Mouse (Mus musculus) megakaryocyte-erythroid progenitor cell, adult 5-6 weeks (primary cell): ENCODE results near the gene Kcnip1. TPM values are rescaled to one million over a fixed set of nuclear protein-coding genes. Genes with fewer than 3 reads are reported as not detected.

Experiments
- ATAC-seq: replicated peaks from 2 replicates; pipeline ENCODE4 v1.8.0; 2016; ENCODE audit warnings: mild to moderate bottlenecking, inconsistent platforms; ENCODE audit not compliant: severe bottlenecking, poor library complexity, low FRiP score, low TSS enrichment
- total RNA-seq, 2 experiments: library from RNA; stranded (forward) in 1 of 2; stranded (reverse) in 1 of 2; fragments of 200-1000, 215-1000 nt in 1 of 2; fragments of >200 nt in 1 of 2; fragmentation: Nextera tagmentation in 1 of 2; gene quantifications; 2 replicates each; pipeline ENCODE4 v1.2.3; 2014 to 2017

Kcnip1 gene
- total RNA-seq, 2 experiments from 2014 or later = not detected

- ATAC-seq = no peak
Observed at GRCm38 (mm10) chr11:33649358-33649757, 343.6 kb downstream of the Kcnip1 start.

DNA sequence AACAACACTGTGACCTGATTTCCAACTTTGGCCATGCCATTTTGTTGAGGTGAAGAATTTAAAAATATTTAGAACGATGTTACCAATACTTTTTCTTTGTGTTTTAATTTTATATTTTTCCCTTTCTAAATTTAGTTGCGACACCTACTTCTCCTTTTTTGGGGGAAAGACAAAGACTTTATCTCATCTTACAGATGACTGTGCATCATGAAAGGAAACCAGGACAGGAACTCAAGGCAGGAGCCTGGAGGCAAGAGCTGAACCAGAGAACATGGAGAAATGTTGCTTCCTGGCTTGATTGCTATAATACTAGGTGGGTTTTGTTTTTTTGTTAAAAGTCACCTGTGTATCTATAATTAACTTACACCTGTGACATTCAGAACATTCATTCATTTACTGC lies 355.8 kb downstream of the Kcnip1 start:
- no peak for ATAC-seq

DNA sequence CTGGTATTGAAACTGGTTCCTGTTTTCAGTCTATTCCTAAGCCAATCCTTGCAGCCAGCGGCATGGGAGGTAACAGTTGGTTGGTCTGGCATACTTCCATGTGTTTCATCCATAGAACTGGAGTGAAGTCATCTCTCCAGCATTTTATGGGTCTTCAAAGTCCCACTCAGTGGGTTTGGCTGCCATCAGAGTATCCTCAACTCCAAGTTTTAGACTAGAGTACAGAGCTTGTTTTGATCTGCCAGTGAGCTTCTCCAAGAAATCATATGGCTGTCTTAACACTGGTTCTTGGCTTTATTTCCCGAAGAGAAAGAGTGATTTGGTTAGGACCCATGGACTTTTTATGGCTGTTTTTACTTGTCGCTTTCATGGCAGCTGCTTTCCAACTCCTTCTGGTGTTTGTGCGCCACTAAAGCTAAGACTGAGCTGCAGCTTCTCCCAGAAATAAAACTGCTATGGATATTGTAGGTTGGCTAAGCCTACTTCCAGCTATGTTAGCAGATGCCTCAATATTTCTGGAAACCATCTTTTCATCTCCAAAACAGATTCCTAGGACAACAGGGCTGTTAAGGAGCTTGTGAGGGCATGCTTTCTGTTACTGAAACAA lies 365.7 kb downstream of the Kcnip1 start:
- no peak for ATAC-seq

DNA sequence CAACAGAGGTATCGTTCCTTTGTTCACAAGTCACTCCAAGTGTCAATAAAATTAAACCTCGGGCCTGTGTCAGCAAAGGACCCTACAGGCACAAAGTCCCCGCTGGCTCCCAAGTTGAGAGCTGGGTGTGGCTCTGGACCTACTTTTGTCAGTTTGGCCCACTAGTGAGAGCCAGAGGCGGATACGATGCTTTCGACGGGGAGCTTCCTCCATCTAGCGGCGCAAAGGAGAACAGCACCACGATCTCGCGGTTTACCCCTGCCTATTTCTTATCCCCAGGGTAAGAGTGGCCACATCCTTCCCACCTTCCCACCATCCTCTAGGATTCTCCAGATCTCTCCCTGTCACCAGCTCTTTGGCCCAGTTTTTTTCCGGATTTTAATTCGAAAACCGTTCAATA lies 378.7 kb downstream of the Kcnip1 start:
- ATAC-seq = peak; percentile 84

GRCm38 (mm10) chr11:33607784-33608183 lies 385.2 kb downstream of the Kcnip1 start:
- ATAC-seq = no peak

DNA sequence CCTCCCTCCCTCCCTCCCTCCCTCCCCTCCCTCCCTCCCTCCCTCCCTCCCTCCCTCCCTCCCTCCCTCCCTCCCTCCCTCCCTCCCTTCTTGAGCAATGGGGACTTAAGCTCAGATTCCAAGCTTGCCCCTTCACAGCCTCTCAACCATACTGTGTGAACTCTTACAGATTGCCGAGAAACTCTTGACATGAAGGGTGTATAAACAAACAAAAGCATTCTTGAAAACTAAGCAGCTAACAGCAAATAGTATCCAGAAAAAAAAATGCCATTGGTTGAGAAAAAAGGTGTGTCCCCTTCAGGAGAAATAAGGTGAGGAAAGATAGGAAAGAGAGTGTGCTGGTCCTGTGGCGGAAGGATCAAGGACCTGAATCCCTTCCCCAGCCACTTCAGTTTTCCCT lies 389.8 kb downstream of the Kcnip1 start:
- no peak for ATAC-seq

DNA sequence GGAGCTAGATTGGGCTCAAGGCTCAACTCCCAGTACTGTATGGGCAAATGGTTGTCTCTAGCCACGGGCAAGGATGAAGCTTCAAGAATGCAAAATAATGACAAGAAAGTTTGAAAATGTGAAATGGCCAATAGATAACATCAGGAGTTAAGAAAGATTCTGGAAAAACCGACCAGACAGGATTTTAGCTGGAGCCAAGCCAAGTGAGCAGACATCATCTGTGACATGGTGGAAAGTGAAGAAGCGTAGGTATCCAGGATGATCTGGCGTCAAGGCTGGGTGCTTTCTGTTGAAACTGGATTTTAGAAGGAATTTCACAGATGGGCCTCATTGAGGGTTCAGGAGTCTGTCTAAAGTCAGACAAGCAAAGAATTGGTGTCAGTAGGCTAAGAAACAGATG lies 394.0 kb downstream of the Kcnip1 start, which contains the start of gene D130052B06Rik:
D130052B06Rik (plus strand) TSS at position 317 of the 400 bp plus-strand sequence.
- ATAC-seq = no peak

DNA sequence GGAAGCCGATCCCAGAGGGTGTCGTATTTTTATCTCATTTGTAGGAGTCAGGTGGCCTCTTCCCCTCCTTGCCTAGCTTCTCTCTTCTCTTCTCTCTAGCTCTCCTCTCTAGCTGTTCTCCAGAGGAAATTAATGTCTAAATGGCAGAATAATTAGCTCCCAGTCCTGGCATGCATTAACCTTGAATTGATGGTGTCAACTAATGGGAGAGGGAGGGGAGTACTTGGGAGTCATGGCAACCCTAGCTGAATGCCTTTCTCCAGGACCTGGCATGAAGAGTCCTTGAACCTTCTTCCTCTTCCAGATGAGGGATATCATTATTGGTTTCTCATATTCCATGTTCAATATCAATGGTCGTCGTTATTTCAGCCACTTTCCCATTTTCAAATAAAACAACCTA lies 396.3 kb downstream of the Kcnip1 start:
- ATAC-seq = no peak

DNA sequence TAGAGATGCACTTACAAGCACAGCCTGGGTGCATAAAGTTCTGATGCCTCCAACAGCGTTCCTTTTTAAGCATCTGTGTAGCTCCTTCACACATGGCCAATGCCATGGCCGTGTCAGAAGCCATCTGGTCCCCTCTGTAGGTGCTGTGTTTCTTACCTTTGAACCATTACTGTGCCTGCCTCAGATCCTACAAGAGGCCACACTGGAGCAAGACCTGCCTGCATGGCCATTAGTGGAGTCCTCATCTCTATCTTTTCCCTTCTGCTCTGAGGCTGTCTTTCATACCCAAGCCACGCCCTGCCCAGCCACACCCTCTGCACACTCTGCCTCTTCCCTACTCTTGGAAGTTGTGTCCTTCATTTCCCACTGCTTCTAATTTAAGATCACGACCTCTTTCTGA lies 400.1 kb downstream of the Kcnip1 start:
- no peak for ATAC-seq

DNA sequence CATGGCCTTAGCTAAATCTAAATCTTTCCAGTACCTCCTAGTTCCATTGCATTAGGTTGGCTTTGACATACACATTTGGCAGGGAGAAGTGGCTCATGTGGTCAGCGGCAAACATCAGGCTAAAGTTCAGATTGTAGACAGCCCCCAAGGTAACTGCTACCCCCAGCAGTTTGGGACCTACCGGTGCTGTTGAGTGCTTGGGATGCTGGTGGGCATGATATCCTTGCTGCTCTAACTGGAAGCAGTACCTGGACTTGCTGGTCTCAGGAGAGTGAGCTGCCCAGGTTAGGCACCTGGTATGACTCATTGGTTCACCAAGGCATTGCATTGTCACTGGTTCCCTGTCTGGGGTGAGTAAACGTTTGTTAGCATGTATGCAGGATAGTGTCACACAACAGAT lies 402.2 kb downstream of the Kcnip1 start:
- ATAC-seq = no peak

- ATAC-seq = no peak
Observed at GRCm38 (mm10) chr11:33586614-33587013, 406.3 kb downstream of the Kcnip1 start.

GRCm38 (mm10) chr11:33579621-33580020 lies 413.3 kb downstream of the Kcnip1 start:
- no peak for ATAC-seq

Other genes with a start within 250 kb of the Kcnip1 start
- not detected in 2 replicates for gene Kcnmb1, start 30.1 kb downstream of the Kcnip1 start, total RNA-seq (2014; fragmentation: Nextera tagmentation)
- not detected in 2 replicates for gene Kcnmb1, start 30.1 kb downstream of the Kcnip1 start, total RNA-seq (2017)
- gene Lcp2, start 53.8 kb upstream of the Kcnip1 start, total RNA-seq (2014; fragmentation: Nextera tagmentation) = 11.4 and 19.0 TPM in 2 replicates
- gene Lcp2, start 53.8 kb upstream of the Kcnip1 start, total RNA-seq (2017) = 9.3 and 16.2 TPM in 2 replicates
- not detected in 2 replicates for gene 4930469K13Rik, start 105.4 kb upstream of the Kcnip1 start, total RNA-seq (2014; fragmentation: Nextera tagmentation)
- not detected in 2 replicates for gene 4930469K13Rik, start 105.4 kb upstream of the Kcnip1 start, total RNA-seq (2017)
- not detected in 2 replicates for gene Foxi1, start 214.9 kb upstream of the Kcnip1 start, total RNA-seq (2014; fragmentation: Nextera tagmentation)
- gene Foxi1, start 214.9 kb upstream of the Kcnip1 start, total RNA-seq (2017) = not detected in 2 replicates